Mouse (Mus musculus) c-Kit-negative CD71-positive TER-119-positive erythroid progenitor cells, embryonic 14.5 days (primary cell): Measurements from ENCODE around the gene Ube2k.
"Not testable (repeated sequence)": the region's sequence is repeated elsewhere in the genome, so short reads cannot be mapped to it uniquely, and the experiment has no call there.

Experiments used
- DNase-seq: peaks from one replicate; pipeline ENCODE4 v3.0.0-alpha.2; 2013; ENCODE audit warnings: low read depth, low spot score

Ube2k gene

DNA sequence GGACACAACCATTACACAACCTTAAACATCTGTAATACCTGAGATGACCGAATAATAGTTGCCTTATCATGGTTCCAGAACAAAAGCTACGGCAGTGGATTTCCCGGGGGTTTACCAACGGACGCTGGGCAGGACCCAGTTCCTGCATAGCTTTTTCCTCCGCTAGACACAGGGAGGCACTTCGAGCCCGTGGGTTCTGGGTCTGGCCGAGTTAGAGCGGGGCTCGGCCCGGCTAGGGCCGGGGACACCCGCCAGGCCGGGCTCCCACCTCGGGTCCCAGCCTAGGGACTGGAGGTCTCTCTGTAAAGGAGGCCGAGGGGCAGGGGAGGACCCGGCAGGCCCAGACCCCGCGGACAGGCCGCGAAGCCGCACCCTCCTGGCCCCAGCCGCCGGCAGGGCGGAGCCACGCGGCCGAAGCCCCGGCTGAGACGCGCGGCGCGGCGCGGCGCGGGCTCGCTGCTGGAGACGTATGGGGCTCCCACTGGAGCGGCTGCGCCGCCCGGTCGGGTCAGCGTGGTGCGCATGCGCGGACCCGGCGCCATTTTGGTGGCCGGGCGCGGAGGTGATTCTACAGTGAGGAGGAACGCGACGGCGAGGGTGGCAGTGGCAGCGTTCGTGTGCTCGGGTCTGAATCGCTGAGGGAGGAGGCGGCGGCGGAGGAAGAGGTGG lies at the start of gene Ube2k, which contains the start of gene Smim14:
Gene Ube2k, plus strand, starts transcription at position 483 of the 669 bp plus-strand sequence.
Gene Smim14, minus strand, starts transcription at position 434 of the 669 bp plus-strand sequence.
- DNase-seq = peak; percentile 91

DNA sequence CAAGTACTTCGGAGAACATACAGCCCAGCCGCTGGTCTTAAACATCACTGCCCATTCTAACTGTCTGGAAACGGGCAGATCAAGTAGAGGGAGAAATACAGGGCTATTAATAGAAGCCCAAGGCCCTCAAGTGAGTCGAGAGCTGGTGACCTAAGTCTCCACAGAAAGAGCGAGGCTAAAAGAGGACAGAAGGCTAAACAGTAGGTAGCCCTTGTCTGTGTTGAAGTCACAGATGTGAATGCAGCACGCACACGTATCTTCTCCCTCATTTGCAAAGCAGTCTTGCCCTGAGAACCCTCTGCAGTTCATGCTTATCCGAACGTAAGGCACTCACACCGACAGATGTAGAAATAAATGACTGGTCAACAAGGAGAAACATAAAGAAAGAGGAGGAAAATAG lies 49.7 kb upstream of the Ube2k start:
- DNase-seq = no peak

DNA sequence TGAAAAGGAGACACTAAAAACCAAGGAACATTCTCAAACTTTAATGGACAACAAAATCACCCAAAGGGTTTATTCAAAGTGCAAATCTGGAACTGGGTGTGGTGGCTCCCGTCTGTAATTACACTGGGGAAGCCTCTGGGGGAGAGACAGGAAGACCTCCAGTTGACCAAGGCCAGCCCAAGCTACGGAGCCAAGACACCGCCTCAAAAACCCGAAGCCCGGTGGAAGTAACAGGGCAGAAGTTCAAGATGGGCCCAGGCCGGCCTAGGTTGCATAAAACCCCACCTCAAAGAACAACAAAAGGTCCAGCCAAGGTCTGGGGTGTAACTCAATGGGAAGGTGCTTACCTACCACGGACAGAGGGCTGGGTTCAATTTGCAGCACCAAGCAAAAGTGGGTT lies 48.3 kb upstream of the Ube2k start:
- DNase-seq = no peak

DNA sequence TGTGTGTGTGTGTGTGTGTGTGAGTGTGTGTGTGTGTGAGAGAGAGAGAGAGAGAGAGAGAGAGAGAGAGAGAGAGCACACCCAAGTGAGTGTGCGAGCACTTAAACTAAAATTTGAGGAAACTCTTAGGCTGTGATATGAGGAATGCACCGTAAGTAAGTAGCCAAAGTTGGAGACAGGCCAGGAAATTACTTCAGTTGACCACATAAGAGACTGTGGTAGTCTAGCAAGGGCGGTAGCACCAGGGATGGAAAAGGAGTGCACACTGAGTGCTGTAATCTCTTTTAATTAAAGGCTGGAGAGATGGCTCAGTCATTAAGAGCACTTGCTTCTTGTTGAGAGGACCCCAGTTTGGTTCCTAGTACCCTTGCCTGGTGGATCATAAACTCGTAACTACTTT lies 47.2 kb upstream of the Ube2k start:
- DNase-seq = no peak

DNA sequence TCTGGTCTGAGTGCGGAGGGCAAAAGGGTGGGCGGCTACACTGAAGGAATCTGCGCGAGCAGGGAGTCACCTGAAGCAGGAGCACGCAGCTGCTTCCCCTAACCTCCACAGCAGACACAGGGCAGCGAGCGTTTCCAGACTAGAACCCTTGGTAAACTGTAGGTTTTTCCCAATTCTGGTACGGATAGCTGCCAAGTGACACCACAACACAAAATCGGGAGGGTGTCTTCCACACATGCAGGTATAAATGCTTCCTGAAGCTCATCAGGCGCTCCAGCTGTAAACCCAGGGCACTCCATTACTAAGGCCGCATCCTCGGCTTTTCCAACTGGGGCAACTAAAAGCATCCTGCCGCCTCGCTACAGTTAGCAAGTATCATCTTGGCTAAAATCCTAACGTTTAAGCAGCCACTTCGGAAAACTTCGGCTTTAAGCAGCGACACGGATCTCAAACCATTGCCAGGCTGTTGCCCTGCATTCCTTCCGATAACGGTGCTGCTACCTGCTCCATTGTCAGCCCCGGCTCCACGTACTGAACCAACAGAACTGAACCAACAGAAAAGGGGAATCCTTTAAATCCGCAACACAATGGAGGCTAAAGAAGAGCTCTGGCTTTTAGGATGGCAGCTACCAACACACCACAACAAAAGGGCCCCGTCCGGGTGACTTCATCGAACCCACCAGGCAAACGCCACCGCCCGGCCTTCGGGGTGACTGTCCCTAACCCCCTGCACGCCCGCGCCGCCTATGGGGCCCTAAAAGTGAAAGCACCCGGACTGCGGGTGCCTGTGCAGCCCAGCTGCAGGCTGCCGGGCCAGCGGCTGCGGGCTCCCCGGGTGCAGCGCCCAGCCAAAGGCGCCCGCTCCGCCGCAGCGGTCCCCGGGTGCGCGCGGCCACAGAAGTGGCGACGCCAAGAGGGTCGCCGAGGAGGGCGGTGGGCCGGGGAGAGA lies 45.0 kb upstream of the Ube2k start:
- DNase-seq = peak; percentile 26

DNA sequence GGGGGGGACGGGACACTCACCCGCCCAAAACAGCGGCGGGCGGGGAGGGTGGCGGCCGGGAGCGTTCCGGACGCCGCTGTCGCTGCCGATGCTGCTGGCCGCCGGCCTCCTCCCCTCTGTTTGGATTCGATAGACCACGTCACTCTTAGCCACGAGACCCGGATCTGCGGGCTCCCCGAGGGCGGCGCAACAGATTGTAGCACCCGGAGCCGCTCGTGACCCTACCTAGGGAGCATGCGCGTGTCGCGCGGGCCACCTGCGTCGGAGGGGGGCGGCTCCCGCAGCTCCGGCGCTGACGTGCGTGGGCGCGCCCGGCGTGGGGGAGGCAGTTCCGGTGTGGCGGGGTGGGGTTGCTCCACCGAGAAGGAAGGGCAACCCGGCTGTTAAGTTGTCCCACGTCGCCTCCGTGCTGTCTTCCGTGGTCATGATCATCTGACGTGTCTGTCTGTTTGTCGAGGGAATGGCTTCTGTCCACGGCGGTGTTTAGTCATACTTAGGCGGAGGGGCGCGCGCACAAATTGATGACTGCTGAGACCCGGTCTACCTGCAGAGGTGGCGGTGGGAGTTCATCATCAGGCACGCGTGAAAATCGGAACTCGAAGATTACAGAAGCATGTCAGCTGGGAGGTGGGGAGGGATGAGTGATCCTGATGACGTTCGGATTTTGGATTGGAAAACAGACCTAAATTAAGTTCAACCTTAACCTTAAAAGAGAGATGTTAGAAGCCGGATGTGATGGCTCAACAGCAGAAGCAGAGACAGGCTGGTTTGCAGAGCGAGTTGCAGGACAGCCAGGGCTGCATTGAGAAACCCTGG lies 44.1 kb upstream of the Ube2k start, which contains the start of gene Gm43552:
Gene Gm43552, minus strand, starts transcription at position 118 of the 816 bp plus-strand sequence.
- DNase-seq = peak; percentile 56

DNA sequence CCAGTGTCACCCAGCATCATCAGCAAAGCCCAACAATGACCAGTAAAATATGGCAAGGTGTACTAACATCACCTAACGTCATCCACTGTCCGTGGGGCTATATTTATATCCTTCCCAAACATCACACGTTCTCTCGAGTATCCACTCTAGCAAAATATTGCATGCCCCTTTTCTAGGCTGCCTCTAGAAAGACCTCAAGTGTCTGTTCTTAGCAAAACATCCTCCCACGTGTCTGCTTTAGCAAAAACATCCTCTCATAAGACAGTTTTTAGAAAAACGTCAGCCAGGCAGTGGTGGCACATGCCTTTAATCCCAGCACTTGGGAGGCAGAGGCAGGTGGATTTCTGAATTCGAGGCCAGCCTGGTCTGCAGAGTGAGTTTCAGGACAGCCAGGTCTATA lies 36.8 kb upstream of the Ube2k start:
- DNase-seq = no peak

DNA sequence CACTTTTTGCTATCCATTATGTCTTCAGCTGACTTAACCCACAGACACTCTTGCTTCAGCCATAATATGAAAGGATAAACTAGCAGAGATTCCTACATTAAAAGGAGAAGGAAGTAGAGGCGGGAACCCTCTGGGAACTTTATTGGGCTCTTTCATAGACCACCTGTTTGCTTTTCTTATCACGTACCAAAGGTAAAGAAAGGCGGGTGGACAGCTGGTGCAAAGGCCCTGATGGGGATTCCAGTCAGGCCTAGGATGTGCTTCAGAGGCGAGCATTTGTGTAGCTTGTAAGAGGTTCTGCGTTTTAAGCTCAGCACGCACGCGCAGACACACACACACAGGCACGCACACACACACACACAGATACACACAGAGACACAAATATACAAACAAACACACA lies 35.6 kb upstream of the Ube2k start:
- no peak for DNase-seq

DNA sequence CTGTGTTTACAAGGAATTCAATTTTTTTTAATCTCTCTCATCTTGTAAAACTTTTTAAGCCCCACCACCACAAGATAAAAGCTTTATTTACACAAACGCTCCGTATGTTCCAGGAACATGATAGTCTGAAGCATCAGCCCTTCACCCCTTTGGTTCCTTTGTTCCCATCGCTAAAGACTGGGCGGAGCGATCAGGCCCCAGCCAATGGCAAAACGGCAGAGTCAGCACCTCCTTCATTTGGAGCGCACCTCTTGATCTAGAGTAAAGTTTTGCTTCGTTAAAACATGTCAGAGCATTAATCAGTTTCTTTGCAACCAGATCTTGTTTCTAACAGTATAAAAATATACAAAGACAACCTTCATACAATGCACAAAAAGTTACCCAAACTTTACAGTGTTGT lies 31.2 kb upstream of the Ube2k start:
- DNase-seq = no peak

DNA sequence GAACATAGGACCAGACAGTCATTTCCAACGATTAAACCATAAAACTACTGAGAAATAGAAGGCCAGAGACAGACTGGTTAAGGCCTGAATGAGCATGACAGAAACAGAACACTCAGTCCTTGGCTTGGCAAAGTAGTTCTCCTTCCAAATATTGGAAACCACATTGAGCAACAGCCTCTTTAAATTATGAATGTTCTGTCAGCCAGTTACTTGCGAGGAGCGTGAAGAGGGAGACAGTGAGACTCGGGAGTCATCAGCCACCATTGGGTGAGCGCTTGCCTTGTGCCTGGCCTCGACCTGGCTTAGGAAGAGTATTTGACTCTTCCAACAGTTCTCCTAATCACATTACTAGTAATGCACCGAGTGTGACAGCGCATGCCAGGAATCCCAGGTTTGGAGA lies 28.6 kb upstream of the Ube2k start:
- no peak for DNase-seq

DNA sequence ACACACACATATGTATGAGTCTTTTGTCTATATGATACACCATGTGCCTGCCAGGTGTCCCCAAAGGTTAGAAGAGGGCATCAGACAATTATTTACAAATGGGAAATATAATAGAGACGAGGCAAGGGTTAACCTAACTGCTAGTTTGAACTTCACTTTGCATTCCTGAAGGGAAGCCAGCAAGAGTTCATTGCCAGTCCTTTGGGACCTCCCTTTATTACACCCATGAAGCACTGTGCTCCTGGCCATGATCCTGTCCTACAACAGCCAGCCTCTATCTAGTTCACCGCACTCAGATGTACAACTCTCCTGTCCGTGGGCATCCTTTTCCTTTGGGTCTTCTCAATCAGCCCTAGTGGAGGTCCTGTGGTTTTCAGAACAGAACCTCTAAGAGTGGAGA lies 23.5 kb upstream of the Ube2k start:
- no peak for DNase-seq

DNA sequence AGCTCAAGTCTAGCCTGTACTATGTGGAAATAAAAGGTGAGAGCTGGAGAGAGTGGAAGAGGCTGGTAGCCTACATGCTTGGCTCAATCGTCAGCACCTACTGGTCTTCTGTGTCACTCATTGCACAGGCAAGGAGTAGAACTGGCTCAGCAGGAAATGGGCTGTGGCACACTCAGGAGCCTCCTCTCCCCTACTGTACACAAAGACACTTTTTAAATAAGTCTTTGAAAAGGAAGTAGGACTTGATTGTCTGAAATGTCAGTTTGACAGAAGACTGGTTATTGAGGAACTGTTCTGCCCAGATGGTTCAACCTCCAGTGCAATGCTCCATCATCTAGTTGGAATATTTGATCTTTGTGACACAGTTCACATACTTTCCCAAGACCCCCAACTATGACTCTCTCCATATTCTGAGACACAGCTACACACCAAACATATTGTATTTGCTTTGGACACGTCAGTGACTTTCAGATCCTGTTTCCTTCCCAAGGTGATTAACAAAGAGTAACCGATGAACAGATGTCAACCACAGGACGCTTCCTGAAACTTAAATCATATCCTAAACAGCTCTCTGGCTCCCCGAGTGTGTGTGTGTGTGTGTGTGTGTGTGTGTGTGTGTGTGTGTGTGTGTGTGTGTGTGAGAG lies 22.3 kb upstream of the Ube2k start:
- no peak for DNase-seq

DNA sequence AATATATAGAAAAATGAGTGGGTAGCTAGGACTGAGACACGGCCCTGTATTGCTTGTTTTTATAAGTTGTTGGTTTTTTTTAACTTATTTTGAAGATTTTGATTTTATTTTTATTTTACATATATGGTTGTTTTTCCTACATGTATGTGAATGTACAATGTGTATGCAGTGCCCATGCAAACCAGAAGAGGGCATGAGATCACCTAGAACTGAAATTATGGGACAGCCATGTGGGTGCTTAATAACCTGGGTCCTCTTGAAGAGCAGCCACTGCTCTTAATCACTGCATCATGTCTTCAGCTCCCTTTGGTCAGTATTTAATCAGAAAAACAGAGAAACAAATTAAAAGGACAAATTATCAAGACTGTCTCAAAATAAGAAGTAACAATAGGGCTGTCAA lies 15.2 kb upstream of the Ube2k start:
- DNase-seq = no peak

DNA sequence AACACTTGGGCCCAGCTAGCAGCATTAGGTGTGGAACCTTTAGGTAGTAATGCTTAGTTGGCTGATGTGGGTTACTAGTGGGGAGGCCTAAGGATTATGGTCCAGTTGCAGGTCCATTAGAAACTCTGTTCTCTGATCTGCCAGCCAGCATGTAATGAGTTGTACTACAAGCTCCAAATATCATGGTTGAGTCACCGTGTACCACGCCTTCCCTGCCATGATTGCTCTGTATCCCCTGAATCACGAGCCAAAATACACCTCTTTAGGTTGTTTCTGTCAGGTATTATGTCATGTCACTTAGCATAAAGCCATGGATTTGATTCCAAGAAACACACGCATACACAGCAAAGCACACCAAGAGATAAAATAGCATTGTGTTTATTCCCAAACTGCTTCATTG lies 12.2 kb upstream of the Ube2k start:
- DNase-seq = no peak

DNA sequence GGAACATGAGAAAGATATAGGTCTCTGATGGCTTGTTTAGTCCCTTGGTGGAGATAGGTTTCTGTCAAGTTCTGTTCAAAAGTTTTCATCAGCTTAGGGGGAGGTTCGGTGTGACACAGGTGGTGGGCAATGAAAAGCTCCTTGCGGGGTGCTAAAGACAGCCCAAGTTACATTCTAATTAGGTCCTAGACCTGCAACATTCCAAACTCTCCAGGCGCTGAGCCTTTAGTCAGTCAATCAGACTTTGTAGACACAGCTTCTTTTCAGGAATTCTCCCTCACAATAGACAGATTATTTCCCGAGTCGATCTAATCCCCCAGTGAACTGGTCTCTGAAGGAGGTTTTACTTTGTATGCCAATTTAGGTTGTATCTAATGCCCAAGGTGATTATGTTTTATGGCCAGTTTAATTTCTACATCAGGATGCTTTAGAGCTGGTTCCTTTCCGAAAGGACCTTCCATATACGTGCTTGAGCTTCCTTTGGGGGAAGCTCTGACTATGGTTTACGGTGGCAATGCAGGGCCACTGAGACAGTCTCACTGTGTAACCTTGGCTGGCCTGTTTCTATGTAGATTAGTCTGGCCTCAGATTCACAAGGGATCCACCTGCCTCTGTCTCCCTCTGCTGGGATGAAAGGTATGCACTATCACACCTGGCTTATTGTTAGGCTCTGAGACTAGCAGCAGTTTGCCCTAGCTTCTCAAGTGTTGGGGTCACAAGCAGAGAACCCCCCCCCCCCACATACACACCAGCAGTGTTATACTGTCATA lies 11.2 kb upstream of the Ube2k start:
- no peak for DNase-seq

DNA sequence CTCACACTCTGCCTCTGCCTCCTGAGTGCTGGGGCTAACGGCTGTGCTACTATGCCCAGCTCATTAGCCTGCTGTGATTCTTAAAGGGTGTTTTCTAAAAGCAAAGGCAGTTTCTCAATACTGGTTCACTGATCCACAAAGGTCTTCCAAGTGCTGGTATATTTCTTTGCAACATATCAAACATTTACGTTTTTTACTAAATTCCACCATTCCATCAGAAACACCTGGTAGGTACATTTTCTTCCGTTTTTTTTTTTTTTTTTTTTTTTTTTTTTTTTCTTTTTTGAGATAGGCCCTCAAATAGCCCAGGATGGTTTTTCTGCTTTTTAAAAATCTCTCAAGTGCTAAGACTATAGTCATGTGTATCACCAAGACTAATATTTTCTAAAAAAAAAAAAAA lies 5.8 kb upstream of the Ube2k start:
- DNase-seq = no peak

DNA sequence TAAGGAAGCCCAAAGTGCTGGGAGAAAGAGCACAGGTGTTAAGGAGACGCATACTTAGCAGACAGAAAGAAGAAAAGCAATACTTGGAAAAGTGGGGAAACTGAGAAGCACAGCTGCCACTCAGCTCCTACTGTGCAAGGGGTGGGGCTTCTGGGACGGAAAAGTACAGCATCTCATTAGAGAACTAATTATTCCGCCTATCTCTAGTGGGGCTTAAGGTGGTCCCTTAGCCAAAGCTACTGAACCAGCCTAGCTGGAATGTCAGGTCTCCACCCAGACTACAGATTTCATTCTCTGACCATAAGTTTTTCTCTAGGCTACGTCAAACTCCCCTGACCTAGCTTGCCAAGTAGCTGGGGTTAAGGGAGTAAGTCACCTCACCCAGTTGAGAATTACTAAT lies 2.5 kb upstream of the Ube2k start:
- DNase-seq = no peak

DNA sequence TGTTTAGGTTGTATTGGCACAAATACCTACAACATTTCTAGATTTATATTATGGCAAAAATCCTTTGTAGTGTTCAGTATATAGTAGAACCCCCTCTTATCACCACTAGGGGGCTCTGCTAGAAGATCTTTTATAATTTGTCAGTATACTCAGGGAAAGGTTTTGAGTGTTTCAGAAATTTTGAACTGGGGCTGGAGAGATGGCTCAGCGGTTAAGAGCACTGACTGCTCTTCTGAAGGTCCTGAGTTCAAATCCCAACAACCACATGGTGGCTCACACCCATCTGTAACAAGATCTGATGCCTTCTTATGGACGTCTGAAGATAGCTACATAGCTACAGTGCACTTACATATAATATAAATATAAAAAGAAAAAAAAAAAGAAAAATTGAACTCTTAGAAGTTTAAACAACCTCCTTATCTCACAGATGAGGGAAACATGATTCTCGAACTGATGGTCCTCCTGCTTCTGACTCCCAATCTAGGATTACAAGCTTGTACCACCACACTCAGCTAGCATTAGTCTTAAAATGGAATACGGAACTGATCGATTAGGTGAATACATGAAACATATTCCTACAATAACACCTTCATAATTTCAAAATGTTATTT lies 1.5 kb upstream of the Ube2k start:
- DNase-seq = peak; percentile 58

DNA sequence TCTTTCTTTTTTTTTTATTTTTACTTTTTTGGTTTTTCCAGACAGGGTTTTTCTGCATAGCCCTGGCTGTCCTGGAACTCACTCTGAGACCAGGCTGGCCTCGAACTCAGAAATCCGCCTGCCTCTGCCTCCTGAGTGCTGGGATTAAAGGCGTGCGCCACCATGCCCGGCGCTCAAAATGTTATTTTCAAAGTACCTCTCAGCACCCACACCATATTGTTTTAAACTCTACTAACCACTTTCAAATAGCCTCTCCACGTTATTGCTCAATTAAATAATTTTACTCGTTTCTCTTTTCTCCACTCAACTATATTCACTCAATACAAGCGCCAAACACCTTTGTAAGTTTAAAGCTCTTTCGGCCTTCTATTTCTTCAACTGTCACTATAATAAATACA lies 966 bp upstream of the Ube2k start:
- not testable (repeated sequence) for DNase-seq

DNA sequence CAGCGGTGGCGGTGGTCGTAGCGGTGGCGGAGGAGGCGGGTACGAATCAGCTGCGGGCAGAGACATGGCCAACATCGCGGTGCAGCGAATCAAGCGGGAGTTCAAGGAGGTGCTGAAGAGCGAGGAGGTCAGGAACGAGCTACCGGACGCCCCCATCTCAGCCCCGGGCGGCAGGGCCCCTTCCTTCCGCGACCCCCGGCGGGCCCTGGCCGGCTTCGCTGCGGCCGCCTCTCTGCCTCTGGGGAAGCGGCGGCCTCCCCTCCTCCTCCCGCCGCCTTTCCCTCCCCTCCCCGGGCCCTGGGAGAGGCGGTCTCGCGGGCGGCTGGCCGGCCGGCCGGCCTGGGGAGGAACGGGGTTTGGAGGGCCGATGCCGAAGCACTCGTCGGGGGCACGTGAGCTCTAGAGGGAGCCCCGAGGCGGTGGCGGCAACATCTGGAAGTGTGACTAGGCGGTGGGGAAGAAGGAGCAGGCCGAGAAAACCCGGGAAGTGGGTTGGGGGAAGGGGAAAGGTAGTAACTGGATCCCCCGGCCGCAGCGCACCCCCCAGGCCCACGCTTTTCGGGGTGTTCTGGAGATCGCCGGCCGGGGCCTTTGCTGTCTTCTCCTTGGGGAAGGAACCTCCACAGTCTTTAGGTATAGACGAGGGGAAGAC lies 513 bp downstream of the Ube2k start:
- peak; percentile 60 for DNase-seq
